Mouse (Mus musculus): ENCODE measurements around the gene Pon2.

DNA sequence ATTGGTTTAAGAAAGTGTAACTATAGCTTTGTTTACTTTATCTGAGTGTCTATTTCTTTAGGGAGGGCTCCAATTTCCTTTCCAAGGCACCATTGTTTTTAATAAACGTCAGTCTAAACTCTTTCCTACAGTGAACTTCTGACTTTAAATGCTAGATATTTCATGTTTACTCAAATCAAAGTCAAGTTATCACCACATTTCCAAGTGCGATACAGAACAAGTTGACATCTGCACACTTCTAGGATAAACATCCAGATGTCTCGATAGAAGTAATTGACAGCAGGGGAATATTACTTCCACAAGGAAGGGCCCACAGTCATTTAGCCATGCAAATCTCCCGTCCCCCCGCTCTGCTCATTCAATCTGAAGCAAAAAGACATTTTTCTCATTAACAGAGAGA is 20.3 kb downstream of the Pon2 start:
- no peak for TF ChIP-seq NANOG (IDR thresholded peaks at IDR 0.05; ENCODE audit: borderline replicate concordance, low read length)
- TF ChIP-seq CTCF (conservative IDR thresholded peaks at IDR 0.05; ENCODE audit: low read length), result no peak

Measured in E14TG2a.4 (cell line).